Mouse (Mus musculus) embryo, embryonic 10 days (tissue): ENCODE results near the gene Twf2.

Source experiments
- DNase-seq: peaks from one replicate; pipeline ENCODE4 v3.0.0-alpha.2; 2015; ENCODE audit warnings: low spot score

The Twf2 gene

DNA sequence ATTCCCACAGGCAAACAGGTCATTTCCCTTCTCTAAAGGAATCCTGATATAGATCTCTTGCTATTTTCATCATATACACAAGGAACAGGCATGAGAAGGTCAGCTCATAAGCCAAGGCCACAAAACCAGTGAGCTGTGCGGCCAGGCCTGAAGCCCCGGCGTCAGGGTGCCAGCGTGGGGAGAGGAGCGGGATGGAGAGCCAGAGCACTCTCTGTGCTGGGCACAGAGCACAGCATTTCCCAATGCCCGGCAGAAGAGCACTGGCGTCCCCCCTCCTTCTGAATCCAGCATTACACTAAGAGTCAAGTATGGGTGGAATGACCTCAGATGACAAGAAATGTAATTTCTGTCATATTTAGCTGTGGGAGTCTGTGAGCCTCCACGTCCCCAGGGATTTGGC lies 34.5 kb downstream of the Twf2 start:
- DNase-seq, result no peak

DNA sequence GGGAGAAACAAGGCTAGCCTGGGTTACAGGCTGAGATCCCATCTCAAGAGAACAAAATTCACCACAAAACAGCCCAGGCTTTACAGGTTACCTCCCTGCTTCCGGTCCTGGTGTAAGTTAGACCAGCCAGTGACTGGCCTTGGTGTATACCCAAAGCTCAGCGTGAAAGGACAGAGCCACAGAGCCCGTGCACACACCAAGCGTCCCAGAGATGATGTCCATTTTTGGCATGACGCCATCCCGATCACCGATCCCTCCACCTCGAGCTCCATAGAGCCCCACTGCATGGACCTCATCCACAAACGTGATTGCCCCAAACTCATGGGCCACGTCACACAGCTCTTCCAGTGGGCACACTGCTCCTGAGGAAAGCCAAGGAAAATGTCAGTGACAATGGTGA lies 35.0 kb downstream of the Twf2 start:
- DNase-seq, result no peak

DNA sequence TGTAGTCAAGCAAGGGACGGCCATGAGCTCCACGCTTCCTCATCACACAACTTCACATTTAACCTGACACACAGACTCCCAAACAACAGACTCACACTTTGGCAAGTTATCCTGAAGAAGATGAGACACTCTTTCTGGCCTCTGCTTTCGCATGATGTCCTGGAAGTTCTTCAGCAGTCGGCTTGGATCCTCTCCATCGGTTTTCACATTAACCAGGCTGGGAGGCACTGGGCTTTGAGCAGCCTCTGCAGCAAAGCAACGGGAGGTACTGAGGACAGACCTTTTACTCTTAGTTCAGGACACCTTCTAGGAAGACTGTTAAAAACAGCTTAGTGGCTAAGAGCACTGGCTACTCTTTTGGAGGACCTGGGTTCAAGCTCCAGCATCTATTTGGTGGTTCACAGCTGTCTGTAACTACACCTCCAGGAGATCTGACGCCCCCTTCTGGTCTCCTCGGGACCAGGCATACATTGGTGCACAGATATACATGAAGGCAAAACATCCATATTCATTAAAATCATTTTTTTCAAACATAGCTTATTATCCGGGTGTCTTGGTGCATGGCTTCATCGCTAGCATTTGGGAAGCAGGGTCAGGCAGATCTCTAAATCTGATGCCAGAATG lies 38.7 kb downstream of the Twf2 start:
- no peak for DNase-seq

DNA sequence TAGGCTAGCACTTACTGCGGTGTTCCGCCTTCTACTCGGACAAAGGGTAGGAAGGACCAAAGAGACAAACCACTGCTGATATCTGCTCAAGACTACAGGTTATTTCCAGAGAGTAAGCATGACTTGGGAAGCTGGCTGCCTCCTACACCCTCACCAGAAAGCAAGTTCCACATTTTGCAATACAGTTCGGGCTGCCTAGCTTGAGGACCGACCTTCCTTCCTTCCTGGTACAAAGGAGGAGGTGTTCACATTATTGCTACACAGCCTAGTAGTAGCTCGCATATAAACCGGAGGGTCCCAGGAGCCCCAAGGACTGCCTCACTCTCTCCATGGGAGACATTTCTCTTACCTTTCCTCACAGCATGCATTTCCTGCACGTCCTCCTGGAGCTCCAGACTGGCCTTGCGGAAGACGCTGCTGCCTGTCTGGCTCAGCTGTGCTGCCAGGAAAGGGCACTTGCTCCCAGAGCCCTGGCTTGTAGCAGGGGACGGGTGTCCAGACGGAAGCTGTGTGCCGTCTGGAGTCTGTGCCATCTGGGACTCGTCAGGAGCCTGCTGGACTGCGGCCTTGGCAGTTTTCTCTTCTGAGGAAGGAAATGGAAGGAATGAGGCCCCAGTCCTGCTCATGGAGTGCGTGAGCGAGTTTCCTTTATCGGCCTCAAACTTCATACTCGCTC lies 40.0 kb downstream of the Twf2 start:
- no peak for DNase-seq

DNA sequence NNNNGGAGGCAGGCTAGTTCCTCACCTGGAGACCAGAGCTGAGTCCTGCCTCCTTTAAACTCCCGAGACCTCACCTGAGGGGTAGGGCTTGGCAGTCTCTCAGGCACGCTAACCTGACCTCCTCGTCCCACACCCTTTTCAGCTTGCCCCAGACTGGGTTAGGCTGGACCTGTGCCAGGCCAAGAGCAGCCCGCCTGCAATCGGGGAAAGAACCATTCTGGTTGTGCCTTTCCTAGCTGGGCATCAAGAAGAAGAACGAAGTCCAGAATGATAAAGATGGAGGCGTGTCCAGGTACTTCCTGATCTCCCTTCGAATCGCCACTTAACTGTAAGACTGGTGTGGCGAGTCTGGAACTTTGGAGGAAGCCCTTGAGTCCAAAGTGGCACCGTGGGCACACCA lies 46.6 kb downstream of the Twf2 start:
- DNase-seq, result no peak

DNA sequence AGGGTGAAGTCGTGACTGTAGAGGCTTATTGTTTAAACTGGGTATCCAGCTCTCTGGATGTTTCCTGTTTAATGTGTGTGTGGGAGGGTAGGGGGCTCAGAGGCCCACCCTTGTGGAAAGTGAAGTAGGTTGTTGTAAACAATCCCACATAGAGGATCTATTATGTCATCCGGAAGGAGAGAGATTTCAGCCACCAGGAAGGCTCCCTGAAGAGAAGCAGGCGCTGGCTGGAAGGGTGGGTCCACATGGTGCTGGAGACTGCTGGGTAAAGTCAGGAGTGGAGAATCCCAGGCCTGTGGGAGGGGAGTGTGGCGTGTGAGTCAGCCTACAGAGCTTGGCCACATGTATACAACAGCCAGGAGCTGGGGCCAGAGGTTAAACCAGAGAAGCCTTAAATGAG lies 47.3 kb downstream of the Twf2 start:
- no peak for DNase-seq

DNA sequence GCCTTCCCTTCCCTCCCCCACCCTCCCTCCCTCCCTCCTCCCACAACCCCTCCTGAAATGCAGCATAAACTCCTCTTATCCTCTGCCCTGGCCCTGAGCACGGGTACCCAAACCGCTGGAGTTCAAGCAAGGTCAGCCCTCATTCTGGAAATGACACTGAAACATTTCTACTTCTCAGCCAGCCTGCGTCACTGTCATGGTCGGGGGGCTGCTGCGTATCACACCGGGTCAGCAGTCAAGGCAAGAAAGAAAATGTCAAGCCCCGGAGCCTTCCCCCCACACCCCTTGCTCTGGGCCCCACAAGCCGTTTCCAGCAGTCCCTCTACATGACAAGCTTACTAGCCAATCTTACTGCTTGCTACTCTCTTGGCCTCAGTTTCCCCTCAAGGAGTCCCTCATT lies 48.2 kb downstream of the Twf2 start:
- no peak for DNase-seq

DNA sequence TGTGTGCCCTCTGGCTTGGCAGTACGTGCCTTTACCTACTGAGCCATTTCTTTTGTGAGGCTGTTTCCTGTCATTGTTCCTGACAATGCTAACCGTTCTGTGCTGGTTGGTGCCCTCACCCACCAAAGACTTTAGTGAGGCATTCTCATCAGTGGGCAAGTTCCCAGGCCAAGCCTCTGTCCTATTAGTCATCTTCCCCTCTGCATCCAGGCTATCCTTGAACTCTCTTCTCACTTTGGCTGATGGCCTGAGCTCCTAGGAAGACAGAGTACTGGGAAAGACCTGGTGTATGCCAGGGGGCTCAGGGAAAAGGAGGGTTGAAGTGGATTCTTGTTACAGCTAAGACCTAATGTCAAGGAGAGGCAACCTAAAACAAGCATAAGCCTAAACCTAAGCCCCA lies 51.1 kb downstream of the Twf2 start:
- no peak for DNase-seq

DNA sequence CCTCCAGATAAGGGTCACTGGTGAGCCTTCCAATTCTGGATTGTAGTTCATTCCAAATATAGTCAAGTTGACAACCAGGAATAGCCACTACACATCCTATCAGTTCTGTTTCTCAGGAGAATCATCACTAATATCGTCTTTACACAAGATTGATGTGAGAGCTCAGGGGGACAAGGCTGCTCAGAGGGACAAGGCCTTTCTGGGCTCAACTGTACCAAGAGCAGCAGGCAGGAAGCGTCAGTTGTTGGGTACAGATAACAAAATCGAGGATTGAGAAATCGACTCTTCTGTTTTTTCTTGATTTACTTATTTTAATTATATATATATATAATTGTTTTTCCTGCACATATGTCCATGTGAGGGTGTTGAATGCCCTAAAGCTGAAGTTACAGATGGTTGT lies 55.5 kb downstream of the Twf2 start:
- no peak for DNase-seq

DNA sequence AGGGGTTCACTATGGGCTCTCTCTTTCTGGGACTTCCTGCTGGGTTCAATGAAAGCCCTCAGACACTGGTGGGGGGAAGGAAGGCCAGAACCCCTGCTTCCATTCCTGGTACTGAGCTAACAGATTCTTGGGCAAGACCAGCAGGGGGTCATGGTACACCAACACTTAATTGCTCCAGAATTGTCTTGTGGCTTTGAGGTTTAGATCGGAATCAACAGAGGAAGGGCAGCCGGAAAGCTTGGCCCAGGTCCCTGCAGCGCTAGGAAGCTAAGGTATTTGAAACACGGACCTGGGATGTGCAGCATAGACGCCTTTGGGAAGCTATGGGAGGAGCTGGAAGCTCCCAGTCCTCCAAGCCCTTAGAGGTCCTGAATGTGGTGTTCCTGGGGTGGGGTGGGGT lies 56.1 kb downstream of the Twf2 start:
- no peak for DNase-seq

DNA sequence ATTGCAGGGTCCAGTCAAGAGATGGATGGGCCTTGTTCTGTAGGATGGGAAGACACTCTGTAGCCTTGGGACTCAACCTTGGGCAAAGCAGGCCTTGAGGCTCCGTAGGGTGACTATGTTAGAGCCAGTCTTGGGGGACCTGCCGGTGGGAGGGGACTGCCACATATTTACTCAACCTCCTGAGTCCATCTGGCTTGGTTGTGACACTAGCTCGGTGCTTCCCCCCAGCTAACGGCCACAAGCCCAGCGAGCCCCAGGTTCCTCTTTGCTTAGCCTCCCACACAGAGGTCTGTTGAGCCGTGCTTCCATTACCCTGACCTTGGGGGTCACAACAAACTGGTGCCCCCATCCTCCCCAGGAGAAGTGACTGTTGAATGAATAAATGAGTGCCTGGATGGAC lies 58.1 kb downstream of the Twf2 start:
- no peak for DNase-seq

DNA sequence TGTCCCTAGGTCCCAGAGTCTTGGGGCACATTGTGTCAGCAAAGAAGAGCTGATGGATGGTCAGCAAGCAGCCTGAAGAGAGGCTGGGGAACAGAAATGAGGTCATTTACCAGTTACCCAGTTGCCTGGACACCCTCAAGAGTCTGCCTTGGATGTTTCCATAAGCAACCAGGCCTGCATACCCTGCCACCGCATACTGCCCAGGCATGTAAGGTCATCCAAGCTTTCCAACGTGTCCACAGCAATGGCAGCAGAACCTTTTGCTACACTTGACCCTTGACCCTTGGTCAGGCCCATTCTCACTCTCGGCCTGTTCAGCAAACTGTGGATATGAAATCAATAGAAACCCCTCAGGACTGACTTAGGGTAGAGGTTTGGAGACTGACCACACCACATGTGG lies 58.6 kb downstream of the Twf2 start:
- DNase-seq, result no peak

DNA sequence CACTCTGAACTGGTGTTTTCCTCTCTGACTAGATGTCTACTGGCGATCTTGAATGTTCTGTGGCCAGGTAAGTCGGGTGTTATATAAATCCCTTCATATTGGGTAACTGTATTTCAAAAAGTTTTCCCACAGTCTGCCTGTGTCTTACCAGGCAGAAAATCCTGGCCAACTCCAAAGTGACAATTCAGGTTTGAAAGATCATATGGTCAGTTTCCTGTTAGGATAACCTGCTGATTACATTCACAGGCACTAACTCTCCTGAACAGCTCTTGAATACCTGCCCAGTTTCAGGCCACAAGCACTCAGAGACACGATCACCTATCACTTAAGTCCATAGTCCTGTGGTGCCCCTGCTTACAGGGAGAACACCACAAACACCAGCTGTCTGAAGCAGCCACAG lies 59.2 kb downstream of the Twf2 start:
- DNase-seq, result no peak

DNA sequence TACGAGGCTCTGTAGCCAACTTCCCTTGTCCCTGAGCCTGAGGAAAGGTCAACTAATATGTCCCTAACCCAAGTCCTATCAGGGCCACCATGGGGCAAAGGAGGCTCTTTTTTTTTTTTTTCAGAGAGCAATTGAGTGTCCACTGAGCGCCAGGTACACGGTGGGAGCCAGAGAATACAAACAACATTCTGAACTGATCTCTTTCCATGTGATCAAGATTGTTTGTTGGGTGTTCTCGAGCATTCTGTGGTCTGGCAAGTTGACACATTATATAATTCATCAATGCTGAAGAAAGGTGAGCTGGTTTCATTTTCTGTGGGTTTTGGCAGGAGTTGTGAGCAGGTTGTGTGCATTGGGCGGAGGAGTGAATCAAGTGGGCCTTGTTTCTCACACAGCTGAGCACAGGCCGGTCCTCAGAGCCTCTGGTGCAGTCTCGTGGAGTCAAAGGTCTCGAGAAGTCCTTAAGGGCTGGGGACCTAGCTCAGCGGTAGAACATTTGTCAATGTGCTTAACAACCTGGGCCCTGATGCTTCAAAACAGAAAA lies 60.5 kb downstream of the Twf2 start:
- no peak for DNase-seq
